Mouse (Mus musculus) G1E (cell line): ENCODE results near the gene Ndufb6. TPM values are rescaled to one million over a fixed set of nuclear protein-coding genes. Genes with fewer than 3 reads are reported as not detected.

Source experiments
- ATAC-seq: 2 replicates; pipeline ENCODE4 v1.8.0; 2016; ENCODE audit warnings: mild to moderate bottlenecking; ENCODE audit not compliant: insufficient number of reproducible peaks, poor library complexity, low FRiP score, severe bottlenecking; ENCODE audit errors: extremely low read depth
- DNase-seq: peaks from one replicate; pipeline ENCODE4 v3.0.0; 2012; ENCODE audit warnings: low spot score
- H3K27me3 ChIP-seq: 2 replicates; pipeline ENCODE4 v1.6.1; 2012; ENCODE audit warnings: mild to moderate bottlenecking, low read length, inconsistent platforms; ENCODE audit not compliant: insufficient read depth
- H3K36me3 ChIP-seq: replicated peaks from 2 replicates; pipeline ENCODE3; 2012; ENCODE audit warnings: mild to moderate bottlenecking, inconsistent platforms
- H3K4me1 ChIP-seq: 2 replicates; pipeline ENCODE4 v1.6.1; 2012; ENCODE audit warnings: low read depth, low read length, inconsistent platforms, mixed read lengths; ENCODE audit not compliant: insufficient read depth
- H3K4me3 ChIP-seq: 2 replicates; pipeline ENCODE4 v1.5.1; 2012; ENCODE audit warnings: low read depth, mild to moderate bottlenecking, inconsistent platforms, low read length, moderate library complexity, mixed read lengths
- H3K9me3 ChIP-seq: replicated peaks from 2 replicates; pipeline ENCODE4 v1.6.1; 2012; ENCODE audit warnings: inconsistent platforms
- CTCF ChIP-seq: IDR thresholded peaks from 2 replicates; pipeline ENCODE4 v1.5.1; 2012; ENCODE audit warnings: low read depth, low read length, inconsistent platforms, mixed read lengths
- GATA1 ChIP-seq: IDR thresholded peaks from 2 replicates; pipeline ENCODE4 v1.6.1; 2012; ENCODE audit warnings: borderline replicate concordance, low read length, inconsistent platforms, mixed read lengths
- GATA2 ChIP-seq: IDR thresholded peaks from 2 replicates; pipeline ENCODE4 v1.6.1; 2012; ENCODE audit warnings: low read depth, low read length, inconsistent platforms, borderline replicate concordance
- POLR2AphosphoS5 ChIP-seq: IDR thresholded peaks from 2 replicates; pipeline ENCODE4 v1.6.1; 2012; ENCODE audit warnings: low read depth, low read length, inconsistent platforms; ENCODE audit not compliant: insufficient replicate concordance
- TAL1 ChIP-seq: conservative IDR thresholded peaks from 2 replicates; pipeline ENCODE4 v1.6.1; 2012; ENCODE audit warnings: low read depth, low read length, inconsistent platforms, mixed read lengths
- polyA plus RNA-seq: library from polyadenylated mRNA; stranded (reverse); fragments of >175 nt; gene quantifications from 2 replicates; pipeline ENCODE4 v1.2.3, GENCODE M21; 2012
- total RNA-seq, 2 experiments: library from RNA; stranded (forward) in 1 of 2; stranded (reverse) in 1 of 2; fragments of 200-1000 nt in 1 of 2; fragments of >200 nt in 1 of 2; fragmentation: Nextera tagmentation in 1 of 2; gene quantifications; 2 replicates each; pipeline ENCODE4 v1.2.3; 2014 to 2017

Gene Ndufb6
- total and polyA plus RNA-seq, 3 experiments, result 37.4 to 177 (median 82.0) TPM

DNA sequence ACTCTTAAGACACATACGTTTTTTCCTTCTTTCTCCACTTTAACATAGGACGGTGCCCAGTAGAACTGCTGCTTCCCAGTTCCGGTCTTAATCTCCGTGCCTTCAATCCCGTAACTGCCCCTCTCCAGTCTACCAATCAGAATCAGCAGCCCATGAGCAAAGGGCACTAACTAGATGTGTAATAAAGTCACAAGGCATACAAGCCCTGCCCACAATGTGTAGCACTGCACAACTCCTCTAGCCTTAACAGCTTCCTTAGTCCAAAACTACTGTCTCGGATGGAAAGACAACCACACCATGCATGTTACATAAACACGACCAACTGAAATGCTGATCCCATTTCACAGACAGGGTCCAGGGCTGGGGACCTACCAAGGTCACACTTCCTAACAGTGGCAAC is 11.5 kb downstream of the Ndufb6 start:
- DNase-seq, result no peak

DNA sequence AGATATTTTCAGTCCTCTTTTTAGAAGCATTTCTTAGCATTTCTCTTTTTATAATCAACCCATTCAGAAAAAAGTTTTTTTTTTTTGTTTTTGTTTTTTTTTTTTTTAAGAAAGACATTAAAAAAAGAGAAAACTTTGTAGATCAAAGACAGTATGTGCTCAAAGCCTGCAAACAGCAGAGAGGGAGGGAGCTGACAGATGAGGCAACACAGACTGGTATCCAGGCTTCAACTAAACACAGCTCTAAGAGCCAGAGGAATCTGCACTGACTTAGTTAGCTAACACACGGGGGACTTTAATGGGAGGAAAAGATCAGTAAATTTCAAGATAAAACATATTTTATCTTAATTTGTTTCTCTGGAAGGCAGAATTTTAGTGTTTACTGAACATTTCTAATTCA is 14.9 kb downstream of the Ndufb6 start:
- no peak for DNase-seq
- Histone ChIP-seq H3K9me3 (no peaks in the 10 kb centered on the region), H3K4me1 (peaks cover 33% of the 10 kb centered on the region), H3K36me3 (peaks cover 81% of the 10 kb centered on the region), H3K27me3 (no peaks in the 10 kb centered on the region), H3K4me3 (no peak overlapping the region)
- TF ChIP-seq GATA2, result no peak
- TF ChIP-seq TAL1, result no peak
- no peak for TF ChIP-seq GATA1
- no peak for TF ChIP-seq POLR2AphosphoS5
- TF ChIP-seq CTCF, result no peak
- ATAC-seq, result no peak

More for the DNA sequence above, 11.5 kb downstream of the Ndufb6 start:
- Histone ChIP-seq H3K27me3 (no peaks in the 10 kb centered on the region), H3K36me3 (peaks cover 66% of the 10 kb centered on the region), H3K4me3 (peak overlapping the region; percentile 81), H3K4me1 (peaks cover 35% of the 10 kb centered on the region), H3K9me3 (no peaks in the 10 kb centered on the region)
- TF ChIP-seq CTCF (no peak), GATA1 (no peak), GATA2 (no peak), POLR2AphosphoS5 (no peak), TAL1 (no peak)
- ATAC-seq, result no peak

GRCm38 (mm10) chr4:40254385-40255103 is 24.7 kb downstream of the Ndufb6 start:
- H3K36me3 ChIP-seq, result peaks cover 15% of the 10 kb centered on the region
- no peaks in the 10 kb centered on the region for H3K27me3 ChIP-seq
- H3K9me3 ChIP-seq, result no peaks in the 10 kb centered on the region
- no peak overlapping the region for H3K4me3 ChIP-seq
- ATAC-seq (no peak), DNase-seq (no peak)
- TF ChIP-seq POLR2AphosphoS5, result no peak
- no peaks in the 10 kb centered on the region for H3K4me1 ChIP-seq

GRCm38 (mm10) chr4:40253766-40254165 is 25.5 kb downstream of the Ndufb6 start:
- Histone ChIP-seq H3K4me3 (no peak overlapping the region), H3K4me1 (no peaks in the 10 kb centered on the region), H3K27me3 (no peaks in the 10 kb centered on the region), H3K9me3 (no peaks in the 10 kb centered on the region), H3K36me3 (peaks cover 10% of the 10 kb centered on the region)
- TF ChIP-seq GATA1 (no peak), CTCF (no peak), GATA2 (no peak), POLR2AphosphoS5 (no peak)
- ATAC-seq (no peak), DNase-seq (no peak)

GRCm38 (mm10) chr4:40250984-40251383 is 28.2 kb downstream of the Ndufb6 start:
- no peak overlapping the region for H3K4me3 ChIP-seq
- H3K36me3 ChIP-seq, result peaks cover 2% of the 10 kb centered on the region
- ATAC-seq, result no peak
- TF ChIP-seq GATA2 (no peak), GATA1 (no peak), CTCF (no peak), TAL1 (no peak), POLR2AphosphoS5 (no peak)
- no peaks in the 10 kb centered on the region for H3K9me3 ChIP-seq
- H3K27me3 ChIP-seq, result no peaks in the 10 kb centered on the region
- H3K4me1 ChIP-seq, result no peaks in the 10 kb centered on the region
- DNase-seq, result no peak

- peaks cover 17% of the 10 kb centered on the region for H3K4me1 ChIP-seq
- no peaks in the 10 kb centered on the region for H3K27me3 ChIP-seq
- TF ChIP-seq POLR2AphosphoS5 (no peak), GATA1 (no peak), CTCF (no peak), GATA2 (no peak), TAL1 (no peak)
- no peaks in the 10 kb centered on the region for H3K36me3 ChIP-seq
- no peaks in the 10 kb centered on the region for H3K9me3 ChIP-seq
- no peak for ATAC-seq
- H3K4me3 ChIP-seq, result no peak overlapping the region
- DNase-seq, result no peak
These were observed 35.2 kb downstream of the Ndufb6 start for GRCm38 (mm10) chr4:40244035-40244434.

GRCm38 (mm10) chr4:40243006-40243405 is 36.2 kb downstream of the Ndufb6 start:
- no peak for TF ChIP-seq TAL1
- no peak for TF ChIP-seq POLR2AphosphoS5
- TF ChIP-seq GATA2, result no peak
- TF ChIP-seq GATA1, result no peak
- no peak for TF ChIP-seq CTCF
- Histone ChIP-seq H3K36me3 (no peaks in the 10 kb centered on the region), H3K27me3 (0 out of 2 replicates have a peak, but pooled peaks cover 2% of the 10 kb centered on the region), H3K9me3 (no peaks in the 10 kb centered on the region), H3K4me3 (no peak overlapping the region), H3K4me1 (peaks cover 23% of the 10 kb centered on the region)
- no peak for ATAC-seq
- DNase-seq, result no peak
